Mouse (Mus musculus) E14TG2a.4 (cell line): ENCODE results near the gene Cmtm3.

Source experiments
- CTCF ChIP-seq: conservative IDR thresholded peaks from 2 replicates; pipeline ENCODE4 v1.5.1; 2014; ENCODE audit warnings: low read length
- NANOG ChIP-seq: IDR thresholded peaks from 2 replicates; pipeline ENCODE4 v1.6.1; 2014; ENCODE audit warnings: borderline replicate concordance, low read length, mixed read lengths
- POU5F1 ChIP-seq: IDR thresholded peaks from 2 replicates; pipeline ENCODE4 v1.6.1; 2014; ENCODE audit warnings: low read length, borderline replicate concordance

DNA sequence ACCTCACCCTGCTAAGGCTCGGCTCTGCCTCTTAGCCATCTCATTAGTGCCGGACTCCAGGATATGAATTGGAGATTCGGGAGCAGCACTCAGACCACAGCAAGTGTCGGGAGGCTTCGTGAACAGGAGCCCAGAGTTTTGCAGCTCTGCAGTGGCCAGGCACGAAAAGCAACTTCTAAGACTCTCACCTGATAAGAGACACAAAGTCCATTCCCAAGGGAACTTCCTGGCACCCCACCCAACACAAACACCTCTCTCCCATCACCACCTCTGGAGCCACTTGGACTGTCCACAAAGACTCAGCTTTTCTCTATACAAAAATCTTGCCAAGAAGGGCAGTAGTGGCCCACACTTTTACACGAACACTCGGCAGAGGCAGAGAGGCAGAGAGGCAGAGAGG, 51.0 kb downstream of the Cmtm3 start:
- TF ChIP-seq CTCF (no peak), NANOG (no peak), POU5F1 (no peak)
